Mouse (Mus musculus) stomach, embryonic 15.5 days (tissue): Measurements from ENCODE around the gene Snx3. TPM values are rescaled to one million over a fixed set of nuclear protein-coding genes. Genes with fewer than 3 reads are reported as not detected.

ENCODE experiments used
- ATAC-seq: fragments of 200-750 bp; cut with Nextera tagmentation; 2 replicates; pipeline ENCODE4 v1.8.0; 2017; ENCODE audit warnings: low read depth, moderate number of reproducible peaks, moderate TSS enrichment; ENCODE audit not compliant: insufficient read depth, low FRiP score
- H3K27ac ChIP-seq: fragments of 300-500 bp; sonication (generic); 2 replicates; pipeline ENCODE4 v1.5.1; 2015; ENCODE audit warnings: mild to moderate bottlenecking, inconsistent platforms
- H3K27me3 ChIP-seq: fragments of 300-500 bp; sonication (generic); replicated peaks from 2 replicates; pipeline ENCODE4 v1.6.1; 2015; ENCODE audit warnings: inconsistent platforms
- H3K36me3 ChIP-seq: fragments of 300-500 bp; sonication (generic); 2 replicates; pipeline ENCODE4 v1.6.1; 2015; ENCODE audit warnings: inconsistent platforms
- H3K4me1 ChIP-seq: fragments of 300-500 bp; sonication (generic); 2 replicates; pipeline ENCODE4 v1.6.1; 2015; ENCODE audit warnings: inconsistent platforms
- H3K4me2 ChIP-seq: fragments of 300-500 bp; sonication (generic); 2 replicates; pipeline ENCODE4 v1.6.1; 2015; ENCODE audit warnings: mild to moderate bottlenecking, inconsistent platforms
- H3K4me3 ChIP-seq: fragments of 300-500 bp; sonication (generic); replicated peaks from 2 replicates; pipeline ENCODE4 v1.5.1; 2015; ENCODE audit warnings: inconsistent platforms
- H3K9ac ChIP-seq: fragments of 300-500 bp; sonication (generic); 2 replicates; pipeline ENCODE4 v1.6.1; 2015; ENCODE audit warnings: inconsistent platforms
- H3K9me3 ChIP-seq: fragments of 300-500 bp; sonication (generic); 2 replicates; pipeline ENCODE4 v1.6.1; 2016; ENCODE audit warnings: inconsistent platforms
- WGBS: fragments of 180-500 bp; shearing (Covaris S2); methylation state at CpG from one replicate; pipeline ENCODE4 v1.1.7; 2015; 5-methylcytosine and 5-hydroxymethylcytosine counted together
- polyA plus RNA-seq: library from polyadenylated mRNA; unstranded; fragments of >200 nt; fragmentation: Nextera tagmentation; extraction: Ambion mirVana; gene quantifications from 2 replicates; pipeline ENCODE4 v1.2.1, GENCODE M21; 2015

Snx3 gene
- 372 and 389 TPM in 2 replicates for polyA plus RNA-seq

GRCm38 (mm10) chr10:42501775-42502348 is at the start of gene Snx3:
Gene Snx3, plus strand, starts transcription at chr10:42502030.
- Histone ChIP-seq H3K9ac (peak within 1 kb of the TSS; percentile 98), H3K27ac (peak within 1 kb of the TSS; percentile 99), H3K27me3 (no peaks in the 10 kb centered on the region), H3K4me2 (peak within 1 kb of the TSS; percentile 76), H3K36me3 (no peaks in the 10 kb centered on the region), H3K4me1 (no peaks in the 10 kb centered on the region), H3K4me3 (peak within 1 kb of the TSS; percentile 99), H3K9me3 (no peaks in the 10 kb centered on the region)
- ATAC-seq: peak; percentile 98
- under 1% methylated on average over 68 of the region's 68 CpGs for WGBS

- Histone ChIP-seq H3K4me2 (no peak overlapping the region), H3K27me3 (no peaks in the 10 kb centered on the region), H3K9ac (no peak overlapping the region), H3K36me3 (0 out of 2 replicates have a peak, but pooled peaks cover 3% of the 10 kb centered on the region), H3K4me1 (0 out of 2 replicates have a peak, but pooled peaks cover 3% of the 10 kb centered on the region), H3K4me3 (no peak overlapping the region), H3K9me3 (no peaks in the 10 kb centered on the region), H3K27ac (no peak overlapping the region)
- WGBS: 62% methylated on average over 11 of the region's 11 CpGs
- ATAC-seq: no peak
Measured at GRCm38 (mm10) chr10:42454266-42454665, 47.6 kb upstream of the Snx3 start.

- WGBS: 86% methylated on average over 6 of the region's 6 CpGs
- Histone ChIP-seq H3K4me3 (no peak overlapping the region), H3K36me3 (0 out of 2 replicates have a peak, but pooled peaks cover 3% of the 10 kb centered on the region), H3K27me3 (no peaks in the 10 kb centered on the region), H3K9ac (no peak overlapping the region), H3K9me3 (no peaks in the 10 kb centered on the region), H3K4me1 (0 out of 2 replicates have a peak, but pooled peaks cover 3% of the 10 kb centered on the region), H3K27ac (no peak overlapping the region), H3K4me2 (no peak overlapping the region)
- ATAC-seq: no peak
Measured at GRCm38 (mm10) chr10:42454690-42455089, 47.1 kb upstream of the Snx3 start.

- Histone ChIP-seq H3K27ac (no peak overlapping the region), H3K4me3 (no peak overlapping the region), H3K36me3 (0 out of 2 replicates have a peak, but pooled peaks cover 3% of the 10 kb centered on the region), H3K9ac (no peak overlapping the region), H3K4me1 (0 out of 2 replicates have a peak, but pooled peaks cover 3% of the 10 kb centered on the region), H3K27me3 (no peaks in the 10 kb centered on the region), H3K9me3 (no peaks in the 10 kb centered on the region), H3K4me2 (no peak overlapping the region)
- 70% methylated on average over 5 of the region's 5 CpGs for WGBS
- ATAC-seq: no peak
Measured at GRCm38 (mm10) chr10:42455981-42456380, 45.8 kb upstream of the Snx3 start.

GRCm38 (mm10) chr10:42457557-42458191 is 44.2 kb upstream of the Snx3 start:
- Histone ChIP-seq H3K36me3 (0 out of 2 replicates have a peak, but pooled peaks cover 3% of the 10 kb centered on the region), H3K27me3 (no peaks in the 10 kb centered on the region), H3K4me2 (no peak overlapping the region), H3K4me1 (0 out of 2 replicates have a peak, but pooled peaks cover 3% of the 10 kb centered on the region), H3K27ac (0 out of 2 replicates have a peak overlapping the region, but pooled peaks have one; percentile 28), H3K9me3 (no peaks in the 10 kb centered on the region), H3K9ac (no peak overlapping the region), H3K4me3 (no peak overlapping the region)
- ATAC-seq: no peak
- WGBS: 71% methylated on average over 9 of the region's 9 CpGs

GRCm38 (mm10) chr10:42464224-42464623 is 37.6 kb upstream of the Snx3 start:
- H3K4me2 ChIP-seq: no peak overlapping the region
- 41% methylated on average over 5 of the region's 5 CpGs for WGBS
- H3K9me3 ChIP-seq: no peaks in the 10 kb centered on the region
- H3K27ac ChIP-seq: no peak overlapping the region
- no peaks in the 10 kb centered on the region for H3K4me1 ChIP-seq
- H3K36me3 ChIP-seq: no peaks in the 10 kb centered on the region
- no peak overlapping the region for H3K9ac ChIP-seq
- ATAC-seq: peak; percentile 39; the same call in 1 of the 2 replicates
- no peaks in the 10 kb centered on the region for H3K27me3 ChIP-seq
- H3K4me3 ChIP-seq: no peak overlapping the region

- H3K4me1 ChIP-seq: no peaks in the 10 kb centered on the region
- 70% methylated on average over 14 of the region's 14 CpGs for WGBS
- H3K9ac ChIP-seq: no peak overlapping the region
- no peak overlapping the region for H3K4me2 ChIP-seq
- no peak overlapping the region; the same call in 1 of the 2 replicates for H3K27ac ChIP-seq
- H3K36me3 ChIP-seq: no peaks in the 10 kb centered on the region
- H3K4me3 ChIP-seq: no peak overlapping the region
- ATAC-seq: no peak
- no peaks in the 10 kb centered on the region for H3K27me3 ChIP-seq
- no peaks in the 10 kb centered on the region for H3K9me3 ChIP-seq
Measured at GRCm38 (mm10) chr10:42464805-42465204, 37.0 kb upstream of the Snx3 start.

GRCm38 (mm10) chr10:42474946-42475514 is 26.8 kb upstream of the Snx3 start:
- Histone ChIP-seq H3K27me3 (no peaks in the 10 kb centered on the region), H3K36me3 (no peaks in the 10 kb centered on the region), H3K4me2 (no peak overlapping the region), H3K4me1 (peaks cover 8% of the 10 kb centered on the region; the same call in 1 of the 2 replicates), H3K9me3 (no peaks in the 10 kb centered on the region), H3K4me3 (no peak overlapping the region), H3K9ac (no peak overlapping the region), H3K27ac (no peak overlapping the region)
- WGBS: 81% methylated on average over 6 of the region's 6 CpGs
- ATAC-seq: no peak

GRCm38 (mm10) chr10:42476774-42477475 is 24.9 kb upstream of the Snx3 start:
- Histone ChIP-seq H3K27me3 (no peaks in the 10 kb centered on the region), H3K9me3 (no peaks in the 10 kb centered on the region), H3K4me2 (peak overlapping the region; percentile 82), H3K4me3 (no peak overlapping the region), H3K4me1 (peaks cover 8% of the 10 kb centered on the region; the same call in 1 of the 2 replicates), H3K36me3 (no peaks in the 10 kb centered on the region), H3K27ac (peak overlapping the region; percentile 97; the same call in 1 of the 2 replicates), H3K9ac (no peak overlapping the region)
- no peak for ATAC-seq
- WGBS: 90% methylated on average over 10 of the region's 10 CpGs

- Histone ChIP-seq H3K4me2 (peak overlapping the region; percentile 82), H3K27ac (peak overlapping the region; percentile 97), H3K9ac (peak overlapping the region; percentile 86), H3K27me3 (no peaks in the 10 kb centered on the region), H3K36me3 (no peaks in the 10 kb centered on the region), H3K4me3 (peak overlapping the region; percentile 81), H3K9me3 (no peaks in the 10 kb centered on the region), H3K4me1 (peaks cover 8% of the 10 kb centered on the region; the same call in 1 of the 2 replicates)
- ATAC-seq: peak; percentile 31
- WGBS: 10% methylated on average over 25 of the region's 25 CpGs
Measured at GRCm38 (mm10) chr10:42477550-42478340, 24.1 kb upstream of the Snx3 start.

- Histone ChIP-seq H3K4me1 (peaks cover 8% of the 10 kb centered on the region; the same call in 1 of the 2 replicates), H3K27me3 (no peaks in the 10 kb centered on the region), H3K9ac (peak within 1 kb of the TSS; percentile 86), H3K36me3 (no peaks in the 10 kb centered on the region), H3K27ac (peak within 1 kb of the TSS; percentile 97), H3K9me3 (no peaks in the 10 kb centered on the region), H3K4me3 (peak within 1 kb of the TSS; percentile 81), H3K4me2 (peak within 1 kb of the TSS; percentile 82)
- WGBS: under 1% methylated on average over 29 of the region's 29 CpGs
- ATAC-seq: peak; percentile 96
Measured at GRCm38 (mm10) chr10:42478341-42478720, 23.5 kb upstream of the Snx3 start, which contains the start of gene Afg1l. Gene Afg1l, minus strand, starts transcription at chr10:42478565.
